Mouse (Mus musculus) spleen, adult 12 weeks (tissue): Measurements from ENCODE around the gene Coasy.

Experiments used
- DNase-seq: peaks from one replicate; pipeline ENCODE4 v3.0.0; 2022; ENCODE audit warnings: low spot score

The Coasy gene

GRCm38 (mm10) chr11:101082208-101083082, at the start of gene Coasy:
Gene Coasy (plus strand): TSS chr11:101082565.
- peak; percentile 74 for DNase-seq

- DNase-seq: no peak
Measured at GRCm38 (mm10) chr11:101033856-101034500, 48.4 kb upstream of the Coasy start.

- DNase-seq: no peak
Measured at GRCm38 (mm10) chr11:101034614-101035327, 47.6 kb upstream of the Coasy start.

GRCm38 (mm10) chr11:101035328-101035695, 47.1 kb upstream of the Coasy start:
- DNase-seq: no peak

GRCm38 (mm10) chr11:101037795-101038194, 44.6 kb upstream of the Coasy start:
- no peak for DNase-seq

- DNase-seq: no peak
Measured at GRCm38 (mm10) chr11:101045826-101046225, 36.5 kb upstream of the Coasy start.

- DNase-seq: no peak
Measured at GRCm38 (mm10) chr11:101046440-101046839, 35.9 kb upstream of the Coasy start.

GRCm38 (mm10) chr11:101047502-101047901, 34.9 kb upstream of the Coasy start:
- no peak for DNase-seq

GRCm38 (mm10) chr11:101050359-101050758, 32.0 kb upstream of the Coasy start:
- no peak for DNase-seq

- no peak for DNase-seq
Measured at GRCm38 (mm10) chr11:101051051-101051493, 31.3 kb upstream of the Coasy start.

- no peak for DNase-seq
Measured at GRCm38 (mm10) chr11:101051617-101052016, 30.7 kb upstream of the Coasy start.

- no peak for DNase-seq
Measured at GRCm38 (mm10) chr11:101052751-101053473, 29.5 kb upstream of the Coasy start.

GRCm38 (mm10) chr11:101053974-101054373, 28.4 kb upstream of the Coasy start:
- no peak for DNase-seq

- no peak for DNase-seq
Measured at GRCm38 (mm10) chr11:101055418-101055817, 26.9 kb upstream of the Coasy start.

GRCm38 (mm10) chr11:101056885-101057284, 25.5 kb upstream of the Coasy start:
- DNase-seq: no peak

- peak; percentile 76 for DNase-seq
Measured at GRCm38 (mm10) chr11:101057860-101058259, 24.5 kb upstream of the Coasy start.

GRCm38 (mm10) chr11:101058726-101059125, 23.6 kb upstream of the Coasy start:
- DNase-seq: no peak

- DNase-seq: no peak
Measured at GRCm38 (mm10) chr11:101059473-101059872, 22.9 kb upstream of the Coasy start.

GRCm38 (mm10) chr11:101060126-101060525, 22.2 kb upstream of the Coasy start:
- no peak for DNase-seq

GRCm38 (mm10) chr11:101061049-101061448, 21.3 kb upstream of the Coasy start:
- DNase-seq: no peak

GRCm38 (mm10) chr11:101062165-101062884, 20.0 kb upstream of the Coasy start:
- no peak for DNase-seq
